Comparison of ENCODE assay signal across 10 mouse cellular contexts in the genomic region with DNA sequence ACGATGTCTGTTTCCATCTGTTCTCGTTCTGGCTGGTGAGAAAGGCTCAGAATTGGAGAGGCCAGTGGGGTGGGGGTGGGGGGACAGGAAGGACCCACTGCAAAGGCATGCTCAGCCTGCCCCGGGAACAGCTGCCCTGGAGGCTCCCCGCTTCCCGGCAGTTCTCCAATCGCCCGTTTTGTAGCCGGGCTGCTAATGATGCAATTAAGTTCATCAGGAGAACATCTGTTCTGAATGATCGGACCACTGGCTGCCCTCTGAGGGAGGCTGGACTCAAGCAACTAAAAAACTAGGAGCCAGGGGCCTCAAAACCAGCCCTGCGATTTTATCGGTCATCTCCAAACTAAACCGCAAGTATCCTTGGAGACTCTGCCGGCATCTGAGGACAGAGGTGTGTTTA. TPM values are rescaled to one million over a fixed set of nuclear protein-coding genes. Genes with fewer than 3 reads are reported as not detected.
DNase-seq lines count a peak whose midpoint lies in the region; ATAC-seq and TF ChIP-seq lines count a peak whose summit lies in the region.
"Had no signal": no experiment of that assay in that cellular context is flagged by ENCODE, and none has a peak within 500 bp of the region (broad histone marks: within the 10 kb centered on the region; RNA-seq: fewer than 3 reads in every experiment).

No protein-coding gene starts in this region.

- no peak for TF ChIP-seq CTCF in intestine, postnatal 0 days (IDR thresholded peaks at IDR 0.05; ENCODE audit: low read depth)

- no peak for DNase-seq in intestine, embryonic 14.5 days (ENCODE audit: low spot score)
- no peak for DNase-seq in hindbrain, embryonic 14.5 days (ENCODE audit: low spot score)
- no peak for DNase-seq in spleen, adult 12 weeks (ENCODE audit: low spot score)
- DNase-seq in layer of hippocampus, adult 8-10 months (ENCODE audit: low spot score in 2 of 2) = no peak
- DNase-seq in left cerebral cortex, postnatal 25 days (ENCODE audit: low spot score in 2 of 2) = no peak
- DNase-seq: adrenal gland, postnatal 25 days had no signal

- H3K4me2 ChIP-seq in intestine, embryonic 14.5 days (ENCODE audit: low read length) = peak overlapping the region; percentile 25
- H3K4me2 ChIP-seq in intestine, postnatal 0 days (replicated peaks; ENCODE audit: low read depth) = no peak overlapping the region
- H3K4me2 ChIP-seq in embryonic facial prominence, embryonic 15.5 days (replicated peaks) = peak overlapping the region; percentile 22; the same call in 1 of the 2 replicates
- H3K4me2 ChIP-seq in hindbrain, embryonic 14.5 days (replicated peaks) = no peak overlapping the region
- peak overlapping the region; percentile 25; the same call in 1 of the 2 replicates for H3K4me2 ChIP-seq in neural tube, embryonic 13.5 days

- WGBS in intestine, embryonic 14.5 days = 19% methylated on average over 13 of the region's 13 CpGs
- 58% methylated on average over 13 of the region's 13 CpGs for WGBS in intestine, postnatal 0 days
- WGBS in embryonic facial prominence, embryonic 15.5 days = 13% methylated on average over 13 of the region's 13 CpGs
- 9% methylated on average over 13 of the region's 13 CpGs for WGBS in hindbrain, embryonic 14.5 days
- WGBS in neural tube, embryonic 13.5 days = 4% methylated on average over 13 of the region's 13 CpGs

- intact Hi-C loops in left cerebral cortex, postnatal 25 days (cut with DNase I) = no loop called here

- no peak overlapping the region for H3K4me3 ChIP-seq in intestine, embryonic 14.5 days (ENCODE audit: low read depth, low read length)
- no peak overlapping the region for H3K4me3 ChIP-seq in intestine, postnatal 0 days (ENCODE audit: low read depth, low read length)
- H3K4me3 ChIP-seq in embryonic facial prominence, embryonic 15.5 days (replicated peaks) = no peak overlapping the region
- no peak overlapping the region for H3K4me3 ChIP-seq in hindbrain, embryonic 14.5 days (replicated peaks; ENCODE audit: low read length)
- no peak overlapping the region for H3K4me3 ChIP-seq in neural tube, embryonic 13.5 days
- H3K4me3 ChIP-seq: erythroblast, embryonic 14.5 days had no signal

- peak overlapping the region; percentile 47 for H3K27ac ChIP-seq in intestine, embryonic 14.5 days (ENCODE audit: low read depth)
- no peak overlapping the region for H3K27ac ChIP-seq in intestine, postnatal 0 days (ENCODE audit: low read depth, low read length)
- H3K27ac ChIP-seq in embryonic facial prominence, embryonic 15.5 days (replicated peaks) = no peak overlapping the region
- no peak overlapping the region for H3K27ac ChIP-seq in hindbrain, embryonic 14.5 days
- H3K27ac ChIP-seq in neural tube, embryonic 13.5 days (replicated peaks) = no peak overlapping the region

- ATAC-seq in intestine, embryonic 14.5 days (replicated peaks; ENCODE audit: low FRiP score, low TSS enrichment, low read depth) = no peak
- no peak for ATAC-seq in intestine, postnatal 0 days
- ATAC-seq in embryonic facial prominence, embryonic 15.5 days (ENCODE audit: insufficient number of reproducible peaks, low FRiP score, low TSS enrichment, low read depth) = peak; percentile 67
- 0 out of 2 replicates have a peak, but pooled peaks have one; percentile 19 for ATAC-seq in hindbrain, embryonic 14.5 days (ENCODE audit: low FRiP score)
- no peak for ATAC-seq in neural tube, embryonic 13.5 days (ENCODE audit: low read depth)

- no peaks in the 10 kb centered on the region for H3K9me3 ChIP-seq in intestine, embryonic 14.5 days (ENCODE audit: control insufficient read depth, low read length)
- H3K9me3 ChIP-seq in intestine, postnatal 0 days (ENCODE audit: control insufficient read depth) = no peaks in the 10 kb centered on the region
- no peaks in the 10 kb centered on the region for H3K9me3 ChIP-seq in embryonic facial prominence, embryonic 15.5 days (replicated peaks)
- H3K9me3 ChIP-seq in hindbrain, embryonic 14.5 days (ENCODE audit: control insufficient read depth, low read length) = no peaks in the 10 kb centered on the region
- no peaks in the 10 kb centered on the region for H3K9me3 ChIP-seq in neural tube, embryonic 13.5 days

- H3K4me1 ChIP-seq in intestine, embryonic 14.5 days (replicated peaks; ENCODE audit: control insufficient read depth, insufficient read depth, low read length) = peaks cover 17% of the 10 kb centered on the region
- H3K4me1 ChIP-seq in intestine, postnatal 0 days (replicated peaks; ENCODE audit: control insufficient read depth, insufficient read depth, low read length) = no peaks in the 10 kb centered on the region
- peaks cover 58% of the 10 kb centered on the region for H3K4me1 ChIP-seq in embryonic facial prominence, embryonic 15.5 days
- peaks cover 26% of the 10 kb centered on the region for H3K4me1 ChIP-seq in hindbrain, embryonic 14.5 days (replicated peaks; ENCODE audit: control insufficient read depth, insufficient read depth, low read length)
- H3K4me1 ChIP-seq in neural tube, embryonic 13.5 days (replicated peaks) = peaks cover 55% of the 10 kb centered on the region

- H3K36me3 ChIP-seq in intestine, embryonic 14.5 days (ENCODE audit: control insufficient read depth, insufficient read depth, low read length) = no peaks in the 10 kb centered on the region
- no peaks in the 10 kb centered on the region for H3K36me3 ChIP-seq in intestine, postnatal 0 days (ENCODE audit: control insufficient read depth, insufficient read depth)
- H3K36me3 ChIP-seq in embryonic facial prominence, embryonic 15.5 days = no peaks in the 10 kb centered on the region
- H3K36me3 ChIP-seq in hindbrain, embryonic 14.5 days (replicated peaks; ENCODE audit: control insufficient read depth, insufficient read depth) = no peaks in the 10 kb centered on the region
- no peaks in the 10 kb centered on the region for H3K36me3 ChIP-seq in neural tube, embryonic 13.5 days

- no peaks in the 10 kb centered on the region for H3K27me3 ChIP-seq in intestine, embryonic 14.5 days (replicated peaks; ENCODE audit: control insufficient read depth, insufficient read depth, low read length)
- H3K27me3 ChIP-seq in intestine, postnatal 0 days (replicated peaks; ENCODE audit: control insufficient read depth, insufficient read depth, low read length) = no peaks in the 10 kb centered on the region
- H3K27me3 ChIP-seq in embryonic facial prominence, embryonic 15.5 days = no peaks in the 10 kb centered on the region
- peaks cover 31% of the 10 kb centered on the region for H3K27me3 ChIP-seq in hindbrain, embryonic 14.5 days (ENCODE audit: control insufficient read depth, insufficient read depth, low read length)
- peaks cover 55% of the 10 kb centered on the region for H3K27me3 ChIP-seq in neural tube, embryonic 13.5 days

- no peak overlapping the region for H3K9ac ChIP-seq in intestine, embryonic 14.5 days (ENCODE audit: low read length)
- no peak overlapping the region for H3K9ac ChIP-seq in intestine, postnatal 0 days (ENCODE audit: low read depth, low read length)
- no peak overlapping the region for H3K9ac ChIP-seq in embryonic facial prominence, embryonic 15.5 days
- H3K9ac ChIP-seq in hindbrain, embryonic 14.5 days = no peak overlapping the region
- H3K9ac ChIP-seq in neural tube, embryonic 13.5 days = no peak overlapping the region

RNA-seq across cellular contexts. Expression of gene Hes1, which starts 44.1 kb away (rescaled TPM):
- polyA plus RNA-seq in intestine, embryonic 14.5 days (2014; fragmentation: Nextera tagmentation; extraction: Ambion mirVana) = 61.0 and 67.2 TPM in 2 replicates
- 44.0 and 52.9 TPM in 2 replicates for polyA plus RNA-seq in intestine, postnatal 0 days (2015; fragmentation: Nextera tagmentation; extraction: Ambion mirVana)
- 63.6 and 66.0 TPM in 2 replicates for polyA plus RNA-seq in embryonic facial prominence, embryonic 15.5 days (2015; fragmentation: Nextera tagmentation; extraction: Ambion mirVana)
- 14.0 and 18.0 TPM in 2 replicates for polyA plus RNA-seq in hindbrain, embryonic 14.5 days (2014; fragmentation: Nextera tagmentation; extraction: Ambion mirVana)
- 19.4 and 25.5 TPM in 2 replicates for polyA plus RNA-seq in neural tube, embryonic 13.5 days (2015; fragmentation: Nextera tagmentation; extraction: Ambion mirVana)
- 10 to 100 TPM; 21.8 to 37.1 (median 23.1) TPM for total RNA-seq in layer of hippocampus, adult 8-10 months (2022)
- total RNA-seq in left cerebral cortex, postnatal 25 days (2021) = 10 to 100 TPM; 13.8 to 16.1 TPM

Comparison
In these comparisons a context has a peak if more than half of its experiments do, and no peak if none do; other contexts are left out.
1. H3K4me2 ChIP-seq: peak in intestine, embryonic 14.5 days (single experiment), embryonic facial prominence, embryonic 15.5 days (single experiment) and neural tube, embryonic 13.5 days (single experiment); none in intestine, postnatal 0 days (single experiment) and hindbrain, embryonic 14.5 days (single experiment).
2. ATAC-seq: peak in embryonic facial prominence, embryonic 15.5 days (single experiment) and hindbrain, embryonic 14.5 days (single experiment); none in intestine, embryonic 14.5 days (single experiment), intestine, postnatal 0 days (single experiment) and neural tube, embryonic 13.5 days (single experiment).